Mouse (Mus musculus) liver, embryonic 11.5 days (tissue): Measurements from ENCODE around the gene Tmem167. TPM values are rescaled to one million over a fixed set of nuclear protein-coding genes. Genes with fewer than 3 reads are reported as not detected.
"Not testable (repeated sequence)": the region's sequence is repeated elsewhere in the genome, so short reads cannot be mapped to it uniquely, and the experiment has no call there.

ENCODE experiments used
- ATAC-seq: fragments of 200-750 bp; cut with Nextera tagmentation; replicated peaks from 2 replicates; pipeline ENCODE4 v1.8.0; 2017; ENCODE audit warnings: moderate number of reproducible peaks, mild to moderate bottlenecking, moderate TSS enrichment, moderate library complexity; ENCODE audit not compliant: low FRiP score
- DNase-seq: peaks from one replicate; pipeline ENCODE4 v3.0.0-alpha.2; 2017; ENCODE audit warnings: low spot score
- H3K27ac ChIP-seq: fragments of 300-500 bp; sonication (generic); 2 replicates; pipeline ENCODE4 v1.5.1; 2014; ENCODE audit warnings: mild to moderate bottlenecking, low read depth, low read length, control low read depth
- H3K27me3 ChIP-seq: fragments of 300-500 bp; sonication (generic); replicated peaks from 2 replicates; pipeline ENCODE4 v1.6.1; 2014; ENCODE audit warnings: low read length, mixed read lengths; ENCODE audit not compliant: control insufficient read depth, insufficient read depth
- H3K36me3 ChIP-seq: fragments of 300-500 bp; sonication (generic); 2 replicates; pipeline ENCODE4 v1.6.1; 2014; ENCODE audit warnings: mild to moderate bottlenecking, low read length, moderate library complexity, mixed read lengths; ENCODE audit not compliant: control insufficient read depth, insufficient read depth
- H3K4me1 ChIP-seq: fragments of 300-500 bp; sonication (generic); replicated peaks from 2 replicates; pipeline ENCODE4 v1.6.1; 2014; ENCODE audit warnings: low read length, mixed read lengths; ENCODE audit not compliant: control insufficient read depth, insufficient read depth
- H3K4me2 ChIP-seq: fragments of 300-500 bp; sonication (generic); 2 replicates; pipeline ENCODE4 v1.6.1; 2014; ENCODE audit warnings: mild to moderate bottlenecking, control low read depth, moderate library complexity
- H3K4me3 ChIP-seq: fragments of 300-500 bp; sonication (generic); 2 replicates; pipeline ENCODE4 v1.5.1; 2014; ENCODE audit warnings: low read depth, low read length, control low read depth
- H3K9ac ChIP-seq: fragments of 300-500 bp; sonication (generic); 2 replicates; pipeline ENCODE4 v1.6.1; 2014; ENCODE audit warnings: low read depth, low read length, control low read depth
- H3K9me3 ChIP-seq: fragments of 300-500 bp; sonication (generic); 2 replicates; pipeline ENCODE4 v1.6.1; 2016; ENCODE audit warnings: low read length, inconsistent platforms, mixed read lengths; ENCODE audit not compliant: control insufficient read depth
- WGBS: fragments of 180-500 bp; shearing (Covaris S2); extraction: QIAGEN DNeasy Blood & Tissue Kit; methylation state at CpG from one replicate; pipeline ENCODE4 v1.1.7; 2014; 5-methylcytosine and 5-hydroxymethylcytosine counted together
- polyA plus RNA-seq: library from polyadenylated mRNA; unstranded; fragments of >200 nt; fragmentation: Nextera tagmentation; extraction: Ambion mirVana; gene quantifications from 2 replicates; pipeline ENCODE4 v1.2.1, GENCODE M21; 2014

Gene Tmem167
- polyA plus RNA-seq = 48.8 and 49.4 TPM in 2 replicates

DNA sequence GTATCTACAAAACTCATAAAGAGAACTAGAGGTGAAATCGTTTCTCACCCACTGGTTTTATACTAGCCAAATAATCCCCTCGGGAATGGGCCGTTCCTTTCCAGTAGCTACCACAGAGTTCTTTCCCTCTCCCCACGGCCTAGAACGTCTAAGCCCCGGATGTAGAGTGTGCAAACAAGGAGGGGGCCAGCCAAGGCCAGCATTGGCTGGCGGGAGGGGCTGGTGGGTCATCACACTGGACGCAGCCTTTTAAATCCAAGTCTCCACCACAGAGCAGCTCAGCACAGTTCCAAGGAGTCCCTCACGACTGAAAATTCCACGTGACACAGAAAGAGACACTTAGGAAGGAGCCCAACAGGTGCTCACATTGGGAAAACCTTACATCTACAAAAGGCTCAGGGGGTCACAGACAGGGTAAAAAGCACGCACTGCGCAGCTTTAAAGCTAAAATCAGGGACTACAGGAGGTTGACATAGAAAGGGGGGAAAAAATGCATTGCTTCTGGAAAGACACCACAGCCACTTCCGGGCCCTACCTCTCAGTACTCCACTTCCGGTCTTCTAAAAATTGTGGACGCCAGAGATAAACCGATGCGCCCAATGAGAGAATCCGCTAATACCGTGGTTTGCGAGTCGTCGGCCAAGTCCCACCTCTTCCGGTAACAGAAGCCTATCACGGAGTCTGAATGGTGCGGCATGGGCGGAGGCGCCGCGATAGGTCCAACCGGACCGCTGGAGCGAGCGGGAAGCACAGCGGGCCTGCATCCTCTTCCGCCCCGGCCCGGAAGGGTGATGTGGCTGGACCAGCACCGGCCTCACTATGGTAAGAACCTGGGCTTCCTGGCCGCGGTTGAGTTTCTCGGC is at the start of gene Tmem167, which contains the start of gene Xrcc4:
Gene Tmem167, plus strand, starts transcription at position 162 of the 863 bp plus-strand sequence.
Gene Xrcc4, minus strand, starts transcription at position 647 of the 863 bp plus-strand sequence.
- DNase-seq (peak; percentile 88), ATAC-seq (peak; percentile 100)
- Histone ChIP-seq H3K27ac (peak within 1 kb of the TSS; percentile 85), H3K4me1 (no peaks in the 10 kb centered on the region; the same call in 1 of the 2 replicates), H3K36me3 (no peaks in the 10 kb centered on the region), H3K4me3 (peak within 1 kb of the TSS; percentile 87), H3K4me2 (peak within 1 kb of the TSS; percentile 90), H3K9me3 (no peaks in the 10 kb centered on the region), H3K9ac (peak within 1 kb of the TSS; percentile 92), H3K27me3 (no peaks in the 10 kb centered on the region)
- WGBS = 2% methylated on average over 41 of the region's 41 CpGs

DNA sequence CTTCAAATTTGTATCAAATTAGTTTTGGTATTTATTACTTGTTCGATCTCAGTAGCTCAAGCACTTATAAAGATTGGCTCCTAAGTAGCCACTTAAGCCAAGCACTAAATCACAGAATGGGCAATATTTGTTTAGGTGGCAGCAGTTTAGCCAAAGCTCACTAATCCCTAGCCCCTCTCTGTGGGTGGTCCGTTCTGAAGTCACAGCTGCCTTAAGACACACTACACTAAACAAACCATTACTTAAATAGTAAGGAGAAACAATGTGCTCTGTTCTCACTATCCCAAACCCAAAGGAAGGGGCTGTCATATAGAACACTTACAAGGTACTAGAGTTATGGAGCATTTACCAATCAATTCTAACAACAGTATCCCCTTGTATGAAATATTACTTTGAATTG is 49.3 kb upstream of the Tmem167 start:
- no peaks in the 10 kb centered on the region for H3K27me3 ChIP-seq
- H3K4me2 ChIP-seq = no peak overlapping the region
- DNase-seq = no peak
- H3K4me3 ChIP-seq = no peak overlapping the region
- no peak for ATAC-seq
- H3K36me3 ChIP-seq = no peaks in the 10 kb centered on the region
- H3K9me3 ChIP-seq = no peaks in the 10 kb centered on the region
- H3K9ac ChIP-seq = no peak overlapping the region
- 54% methylated on average over 2 of the region's 2 CpGs for WGBS
- H3K27ac ChIP-seq = no peak overlapping the region
- no peaks in the 10 kb centered on the region for H3K4me1 ChIP-seq

DNA sequence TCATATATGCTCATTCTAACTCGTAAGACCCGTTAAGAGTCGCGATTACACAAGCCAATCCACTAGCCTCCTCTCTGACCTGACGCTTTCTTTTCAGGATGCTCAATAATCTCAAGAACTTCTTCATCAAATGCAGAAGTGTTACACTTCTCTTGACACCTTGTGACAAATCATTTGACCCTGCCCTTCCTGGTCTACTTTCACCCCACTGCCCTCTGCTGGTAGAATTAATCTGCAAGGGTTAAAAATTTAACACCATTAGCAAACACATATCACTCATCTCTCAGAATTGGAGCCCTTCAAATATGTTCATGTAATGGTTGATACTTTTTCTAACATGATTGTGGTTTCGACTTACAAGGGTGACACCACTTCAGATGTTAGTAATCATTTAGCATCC is 37.2 kb upstream of the Tmem167 start:
- WGBS = 73% methylated on average over 6 of the region's 6 CpGs
- ATAC-seq = no peak

GRCm38 (mm10) chr13:90052408-90052807 is 36.5 kb upstream of the Tmem167 start:
- Histone ChIP-seq H3K27ac (no peak overlapping the region), H3K36me3 (no peaks in the 10 kb centered on the region), H3K4me2 (no peak overlapping the region), H3K9me3 (no peaks in the 10 kb centered on the region), H3K9ac (no peak overlapping the region), H3K4me3 (no peak overlapping the region), H3K4me1 (no peaks in the 10 kb centered on the region), H3K27me3 (no peaks in the 10 kb centered on the region)
- DNase-seq = no peak
- no peak for ATAC-seq
- 84% methylated on average over 3 of the region's 3 CpGs for WGBS

More for the DNA sequence above, 37.2 kb upstream of the Tmem167 start:
- Histone ChIP-seq H3K9me3 (no peaks in the 10 kb centered on the region), H3K27ac (no peak overlapping the region), H3K36me3 (no peaks in the 10 kb centered on the region), H3K4me1 (no peaks in the 10 kb centered on the region), H3K27me3 (no peaks in the 10 kb centered on the region), H3K4me2 (no peak overlapping the region), H3K4me3 (no peak overlapping the region), H3K9ac (no peak overlapping the region)
- DNase-seq = no peak

DNA sequence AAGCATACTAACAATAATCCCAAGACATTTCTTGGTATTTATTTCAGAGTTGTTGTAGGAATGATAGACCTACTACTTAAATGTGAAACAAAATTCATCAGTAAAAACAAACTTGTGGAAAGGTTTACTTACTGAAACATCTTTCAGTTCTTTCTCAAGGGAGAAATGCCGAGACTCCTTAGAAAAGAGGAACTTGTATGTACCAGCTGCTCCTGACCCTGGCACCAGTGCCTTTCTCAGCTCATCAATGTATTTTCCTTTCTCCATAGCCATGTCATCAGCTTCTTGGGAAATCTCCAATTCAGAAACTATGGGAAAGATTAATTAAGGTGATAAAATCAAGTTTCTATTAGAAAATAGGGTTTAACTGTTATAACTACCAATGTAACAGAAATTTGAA is 27.0 kb upstream of the Tmem167 start:
- H3K27ac ChIP-seq = no peak overlapping the region
- H3K27me3 ChIP-seq = no peaks in the 10 kb centered on the region
- H3K36me3 ChIP-seq = no peaks in the 10 kb centered on the region
- no peak overlapping the region for H3K9ac ChIP-seq
- no peaks in the 10 kb centered on the region for H3K9me3 ChIP-seq
- no peak overlapping the region for H3K4me3 ChIP-seq
- ATAC-seq (no peak), DNase-seq (no peak)
- 74% methylated on average over 1 of the region's 1 CpGs for WGBS
- H3K4me1 ChIP-seq = no peaks in the 10 kb centered on the region
- no peak overlapping the region for H3K4me2 ChIP-seq

GRCm38 (mm10) chr13:90089825-90090183 is 881 bp downstream of the Tmem167 start:
- no peak for DNase-seq
- Histone ChIP-seq H3K9ac (peak overlapping the region; percentile 92), H3K4me1 (no peaks in the 10 kb centered on the region; the same call in 1 of the 2 replicates), H3K36me3 (no peaks in the 10 kb centered on the region), H3K27ac (peak overlapping the region; percentile 74), H3K9me3 (no peaks in the 10 kb centered on the region), H3K4me2 (peak overlapping the region; percentile 79), H3K4me3 (peak overlapping the region; percentile 87), H3K27me3 (no peaks in the 10 kb centered on the region)
- ATAC-seq = peak; percentile 67
- under 1% methylated on average over 27 of the region's 27 CpGs for WGBS

DNA sequence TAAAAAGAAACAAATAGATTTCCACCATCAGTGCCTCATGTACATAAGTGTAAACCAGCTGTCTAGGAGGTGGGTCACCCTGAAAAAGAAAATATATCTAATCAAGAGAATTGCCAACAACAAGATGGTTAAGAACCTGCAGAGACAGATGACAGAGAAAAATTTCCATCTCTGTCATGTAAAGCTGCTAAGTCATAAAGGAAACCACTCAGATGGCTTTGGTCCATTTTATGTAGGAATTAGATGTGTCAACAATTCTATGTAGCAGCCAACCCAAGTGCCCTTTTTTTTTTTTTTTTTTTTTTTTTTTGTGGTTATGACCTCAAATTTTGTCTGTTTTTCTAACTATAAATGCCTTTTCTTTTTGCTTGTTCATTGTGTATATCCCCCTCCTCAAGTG is 12.6 kb downstream of the Tmem167 start:
- no peak for ATAC-seq
- Histone ChIP-seq H3K4me2 (no peak overlapping the region), H3K9me3 (no peaks in the 10 kb centered on the region), H3K27me3 (no peaks in the 10 kb centered on the region), H3K4me3 (no peak overlapping the region), H3K27ac (no peak overlapping the region), H3K9ac (no peak overlapping the region), H3K36me3 (peaks cover 20% of the 10 kb centered on the region), H3K4me1 (no peaks in the 10 kb centered on the region)
- no peak for DNase-seq

DNA sequence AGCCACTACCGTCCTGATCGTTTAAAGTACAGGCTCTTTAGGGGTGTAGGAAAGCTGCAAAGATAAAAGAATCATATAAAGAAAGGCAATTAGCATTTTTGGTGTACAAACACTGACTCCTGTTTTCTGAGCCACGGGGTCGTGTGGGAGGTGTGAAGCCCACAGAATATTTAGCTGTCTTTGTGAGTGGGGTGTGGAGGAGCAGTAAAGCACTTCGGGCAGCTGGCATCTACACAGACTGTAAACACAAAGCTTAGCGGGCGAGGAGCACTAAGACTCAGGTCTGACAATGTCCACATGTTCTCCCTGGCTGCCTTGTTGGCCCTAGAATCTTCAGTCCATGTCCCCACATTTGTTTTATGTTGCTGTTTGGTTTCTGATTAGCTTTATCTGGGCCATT is 17.2 kb downstream of the Tmem167 start:
- H3K36me3 ChIP-seq = peaks cover 20% of the 10 kb centered on the region
- H3K9me3 ChIP-seq = no peaks in the 10 kb centered on the region
- H3K4me3 ChIP-seq = no peak overlapping the region
- 94% methylated on average over 7 of the region's 7 CpGs for WGBS
- no peaks in the 10 kb centered on the region for H3K27me3 ChIP-seq
- H3K4me2 ChIP-seq = no peak overlapping the region
- H3K4me1 ChIP-seq = no peaks in the 10 kb centered on the region
- ATAC-seq (no peak), DNase-seq (no peak)
- no peak overlapping the region for H3K9ac ChIP-seq
- H3K27ac ChIP-seq = no peak overlapping the region

DNA sequence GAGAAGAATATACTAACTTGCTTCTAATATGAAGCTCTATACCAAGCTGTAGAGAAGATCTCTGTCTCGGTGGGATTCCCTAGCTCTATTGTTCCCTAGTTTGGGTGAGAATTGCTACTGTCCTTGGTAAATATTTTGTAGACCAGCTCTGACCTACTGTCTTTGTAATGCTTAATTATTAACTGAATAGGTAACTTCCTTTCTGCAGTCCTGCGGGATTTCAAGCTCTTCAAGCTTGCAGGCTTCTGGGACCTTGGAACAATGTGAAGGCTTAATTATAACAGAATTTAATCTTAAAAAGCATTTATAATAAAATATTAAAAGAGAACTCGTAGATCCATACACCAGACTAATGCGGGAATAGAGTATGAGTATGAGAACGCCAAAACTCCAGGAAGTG is 19.8 kb downstream of the Tmem167 start:
- 89% methylated on average over 5 of the region's 5 CpGs for WGBS
- DNase-seq, H3K9ac ChIP-seq, H3K9me3 ChIP-seq, ATAC-seq, H3K27me3 ChIP-seq, H3K27ac ChIP-seq, H3K4me3 ChIP-seq, H3K4me1 ChIP-seq, H3K4me2 ChIP-seq: not testable (repeated sequence)
- H3K36me3 ChIP-seq = peaks cover 11% of the 10 kb centered on the region
